Mouse (Mus musculus) naive thymus-derived CD4-positive, alpha-beta T cell, adult 2 months (primary cell): ENCODE data around the gene Gnat1.

ENCODE experiments used
- DNase-seq: peaks from one replicate; pipeline ENCODE4 v3.0.0-alpha.2; 2011; ENCODE audit warnings: low read depth

The Gnat1 gene

DNA sequence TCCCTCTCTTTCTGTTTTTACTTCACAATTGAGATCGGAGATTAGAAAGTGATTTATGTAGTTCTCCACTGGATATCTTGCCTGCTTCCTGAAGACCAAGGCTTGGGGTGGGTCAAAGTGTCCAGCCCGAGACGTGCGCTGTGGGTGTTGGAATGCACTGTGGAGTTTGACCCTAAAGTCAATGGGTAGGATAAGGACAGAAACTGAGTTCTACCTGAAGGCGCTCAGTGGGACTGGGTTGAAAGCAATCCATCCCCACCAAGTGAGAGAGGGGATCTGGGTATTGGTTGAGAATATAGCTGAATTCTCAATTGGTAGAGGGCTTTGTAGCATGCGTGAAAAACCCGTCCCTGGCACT is 34.4 kb downstream of the Gnat1 start:
- no peak for DNase-seq

DNA sequence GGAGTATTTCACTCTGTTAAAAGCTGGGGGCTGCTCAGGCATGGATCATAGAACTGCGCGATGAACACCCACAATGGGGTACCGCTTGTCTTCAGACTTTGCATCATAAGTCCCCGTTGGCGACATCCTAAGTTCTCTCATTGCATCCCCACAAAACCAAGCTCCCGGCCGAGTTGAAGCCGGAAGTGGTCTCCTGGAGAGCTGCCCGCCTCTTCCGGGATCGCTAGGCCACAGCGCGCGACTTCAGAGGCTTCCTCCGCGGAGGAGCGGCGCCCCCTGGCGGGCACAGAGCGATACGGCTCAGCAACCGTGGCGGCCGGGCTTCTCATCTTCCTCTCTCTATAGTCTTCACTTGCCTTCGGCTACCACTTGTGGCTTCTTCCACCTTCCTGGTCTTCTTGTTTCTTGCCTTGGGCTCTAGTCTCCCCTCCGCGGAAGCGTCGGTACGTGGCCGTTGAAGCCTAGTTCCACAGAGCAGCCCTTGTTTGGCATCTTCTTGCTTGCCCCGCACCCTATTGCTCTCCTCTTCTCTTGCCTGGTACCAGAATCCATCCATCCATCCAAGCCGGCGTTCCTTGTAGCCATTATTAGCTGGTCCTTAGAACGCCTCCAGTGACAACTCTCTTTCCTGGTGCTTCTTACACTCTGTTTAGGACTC is 34.9 kb downstream of the Gnat1 start:
- peak; percentile 94 for DNase-seq

- DNase-seq, result peak; percentile 13
Observed at GRCm38 (mm10) chr9:107643544-107644214, 35.8 kb downstream of the Gnat1 start.

- DNase-seq, result no peak
Observed at GRCm38 (mm10) chr9:107641666-107642065, 37.8 kb downstream of the Gnat1 start.

DNA sequence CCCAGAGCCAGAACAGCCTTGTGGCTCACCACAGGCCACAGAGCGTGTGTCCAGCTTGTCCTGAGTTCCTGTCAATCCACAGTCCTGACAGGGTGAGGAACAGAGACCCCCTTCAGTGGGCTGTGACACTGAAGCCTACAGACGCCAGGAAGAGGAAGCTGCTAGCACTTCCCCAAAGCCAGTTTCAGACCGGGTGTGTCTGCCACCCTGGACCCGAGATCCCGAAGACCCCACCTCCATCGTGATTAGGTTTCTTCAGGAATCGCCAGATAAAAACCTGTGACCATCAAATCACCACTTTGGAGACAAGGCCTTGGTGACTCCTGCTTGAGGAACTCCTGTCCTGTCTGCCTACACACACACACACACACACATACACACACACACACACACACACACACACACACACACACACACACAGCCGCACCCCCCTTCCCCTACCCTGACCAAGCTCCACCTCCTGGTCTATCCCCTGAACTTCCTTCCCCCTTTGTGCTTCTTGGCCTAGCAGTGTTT is 39.2 kb downstream of the Gnat1 start:
- peak; percentile 64 for DNase-seq

- no peak for DNase-seq
Observed at GRCm38 (mm10) chr9:107637070-107637469, 42.4 kb downstream of the Gnat1 start.

DNA sequence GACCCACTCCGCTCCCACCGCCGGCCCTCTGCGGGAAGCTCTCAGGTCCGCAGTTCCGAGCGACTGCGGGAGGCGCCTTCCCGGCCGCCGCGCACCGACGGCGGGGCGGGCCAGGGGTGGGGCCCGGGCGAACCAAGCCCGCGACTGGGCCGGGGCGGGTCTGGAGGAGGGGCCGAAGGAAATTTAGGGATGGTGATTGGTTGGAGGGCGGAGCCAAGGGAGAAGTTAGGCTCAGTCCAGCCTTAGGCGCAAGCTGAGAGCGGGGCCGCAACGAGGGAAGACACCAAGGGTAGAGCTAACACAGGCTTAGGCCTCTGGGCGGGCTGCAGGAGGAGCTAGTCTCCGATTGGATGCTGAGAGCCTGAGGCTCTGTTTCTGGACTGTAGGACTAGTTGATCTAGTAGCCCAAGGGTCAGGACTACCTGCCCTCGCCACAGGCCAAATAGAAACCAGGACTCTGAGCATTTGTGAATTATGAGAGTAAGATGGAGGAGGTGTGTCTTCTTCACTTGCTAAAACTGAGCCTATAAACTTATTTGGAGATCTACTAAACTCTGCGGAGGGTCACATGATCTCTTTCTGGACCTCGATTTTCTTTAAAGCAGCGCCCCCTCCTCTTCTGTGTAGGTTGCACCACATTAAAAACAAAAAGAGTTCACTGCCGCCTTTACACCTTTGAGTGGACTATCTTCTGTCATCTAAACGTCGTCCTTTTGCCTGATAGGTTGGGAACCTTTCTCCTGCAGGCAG is 44.1 kb downstream of the Gnat1 start, which contains the start of gene Gnai2:
Gene Gnai2, minus strand, starts transcription at position 89 of the 750 bp plus-strand sequence.
- peak; percentile 95 for DNase-seq

DNA sequence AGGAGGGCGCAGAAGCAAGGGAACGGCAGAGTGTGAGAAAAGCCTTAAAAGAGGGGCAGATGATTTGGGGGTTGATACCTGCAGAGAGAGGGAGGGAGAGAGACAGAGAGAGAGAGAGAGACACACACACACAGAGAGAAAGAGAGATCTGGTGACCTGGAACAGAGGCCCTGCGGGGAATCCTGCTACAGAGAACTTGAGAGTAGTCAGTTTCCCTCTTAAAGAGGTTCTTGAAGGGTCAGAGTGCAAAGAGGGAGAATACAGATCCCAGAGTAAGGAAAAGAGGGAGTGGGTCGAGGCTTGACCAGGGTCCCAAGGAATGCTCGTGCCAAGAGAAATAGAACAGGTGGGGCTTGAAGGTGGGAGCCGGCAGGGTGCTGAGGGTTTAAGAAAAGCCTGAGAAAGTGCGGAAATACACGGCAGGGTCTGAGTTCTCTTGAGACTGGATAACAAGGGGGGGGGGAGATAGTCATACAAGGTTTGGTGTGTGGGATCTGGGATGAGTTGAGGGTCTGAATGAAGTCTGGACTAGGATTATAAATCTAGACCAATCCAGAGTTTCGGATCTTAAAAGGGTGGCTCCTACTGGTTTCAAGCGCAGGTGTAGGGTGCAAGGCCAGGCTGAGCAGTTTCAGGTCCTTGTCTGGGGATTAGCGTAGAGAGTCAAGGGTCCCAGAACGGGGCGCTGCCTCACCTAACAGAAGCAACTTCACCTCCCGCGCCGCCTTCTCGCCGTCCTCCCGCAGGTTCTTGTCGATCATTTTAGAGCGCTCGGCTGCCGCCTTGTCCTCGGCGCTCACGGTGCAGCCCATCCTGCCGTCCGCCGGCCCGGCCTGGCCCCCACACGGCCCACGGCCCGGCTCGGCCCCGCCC is 44.9 kb downstream of the Gnat1 start:
- no peak for DNase-seq

DNA sequence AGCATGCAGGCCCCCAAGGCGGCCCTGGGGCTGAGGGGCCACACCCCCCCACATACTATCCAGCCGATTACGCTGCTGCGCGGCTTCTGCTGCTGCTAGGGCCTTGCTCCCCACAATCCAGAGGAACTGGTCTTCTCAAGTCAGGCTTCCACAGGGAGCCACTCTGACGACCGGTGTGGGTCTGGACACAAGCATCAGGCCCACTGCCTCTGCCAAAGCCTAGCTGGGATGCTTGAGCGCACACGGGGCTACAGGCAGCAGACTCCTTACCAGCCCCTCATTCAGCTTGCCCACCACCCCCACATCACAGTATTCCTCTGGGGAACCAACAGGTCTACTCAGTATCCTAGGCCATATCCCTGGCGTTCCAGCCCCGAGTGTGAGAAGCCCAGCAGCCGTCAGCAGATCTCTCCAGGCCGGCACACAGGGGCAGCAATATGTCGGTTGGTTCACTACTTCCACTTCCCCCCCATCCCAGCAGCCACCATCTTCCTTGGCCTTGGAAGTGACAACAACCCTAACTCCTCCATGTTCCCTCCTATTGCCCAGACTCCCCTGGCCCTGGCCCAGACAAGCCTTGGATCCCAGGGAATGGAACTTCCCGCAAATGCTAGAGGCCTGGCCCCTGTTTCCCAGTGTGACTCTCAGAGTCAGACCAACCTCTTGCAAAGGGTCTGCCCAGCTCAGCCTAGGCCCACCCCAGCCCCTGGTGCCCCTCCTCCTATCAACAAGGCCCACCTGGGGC is 45.7 kb downstream of the Gnat1 start:
- DNase-seq, result peak; percentile 33

- DNase-seq, result peak; percentile 90
Observed at GRCm38 (mm10) chr9:107633091-107633660, 46.3 kb downstream of the Gnat1 start.

DNA sequence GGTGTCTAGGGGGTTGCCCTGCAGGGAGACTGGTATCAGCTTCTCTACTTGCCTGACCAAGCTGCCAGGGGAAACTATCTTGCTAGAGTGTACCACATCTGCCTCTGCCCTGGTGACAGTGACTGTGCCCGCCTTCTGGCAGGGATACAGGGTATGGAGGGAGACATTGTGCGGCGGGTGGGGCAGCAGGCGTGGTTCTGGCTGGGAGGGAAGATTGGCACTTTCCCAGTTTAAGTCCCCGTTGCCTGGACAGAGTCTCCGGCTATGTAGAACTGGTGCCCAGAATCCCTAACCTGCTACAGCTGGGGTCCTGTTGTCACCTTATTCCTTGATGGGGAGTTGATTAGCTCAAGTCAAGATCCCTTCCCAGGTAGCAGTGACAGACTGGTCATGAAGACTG is 47.0 kb downstream of the Gnat1 start:
- peak; percentile 23 for DNase-seq

- DNase-seq, result no peak
Observed at GRCm38 (mm10) chr9:107631861-107632260, 47.7 kb downstream of the Gnat1 start.

GRCm38 (mm10) chr9:107631311-107631826 is 48.1 kb downstream of the Gnat1 start:
- DNase-seq, result peak; percentile 39

DNA sequence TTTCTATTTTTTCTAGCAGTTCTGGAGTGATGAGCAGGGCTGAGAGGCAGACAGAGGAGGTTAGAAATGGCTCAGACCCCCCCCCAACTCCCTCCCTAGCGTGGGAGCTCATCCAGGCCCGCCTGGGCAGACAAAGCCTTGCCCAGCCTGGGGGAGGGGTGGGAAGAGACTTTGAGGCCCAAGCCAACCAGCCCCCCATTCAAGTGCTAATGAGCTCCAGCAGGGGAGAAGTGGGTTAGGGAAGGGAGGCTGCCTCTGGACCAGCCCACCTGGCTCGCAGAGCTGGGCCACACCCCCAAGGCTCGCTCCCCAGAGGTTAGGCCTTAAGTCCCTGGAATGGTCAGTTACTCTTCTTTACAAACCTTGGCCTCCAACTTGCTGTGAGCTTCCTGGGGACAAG is 48.9 kb downstream of the Gnat1 start:
- no peak for DNase-seq

DNA sequence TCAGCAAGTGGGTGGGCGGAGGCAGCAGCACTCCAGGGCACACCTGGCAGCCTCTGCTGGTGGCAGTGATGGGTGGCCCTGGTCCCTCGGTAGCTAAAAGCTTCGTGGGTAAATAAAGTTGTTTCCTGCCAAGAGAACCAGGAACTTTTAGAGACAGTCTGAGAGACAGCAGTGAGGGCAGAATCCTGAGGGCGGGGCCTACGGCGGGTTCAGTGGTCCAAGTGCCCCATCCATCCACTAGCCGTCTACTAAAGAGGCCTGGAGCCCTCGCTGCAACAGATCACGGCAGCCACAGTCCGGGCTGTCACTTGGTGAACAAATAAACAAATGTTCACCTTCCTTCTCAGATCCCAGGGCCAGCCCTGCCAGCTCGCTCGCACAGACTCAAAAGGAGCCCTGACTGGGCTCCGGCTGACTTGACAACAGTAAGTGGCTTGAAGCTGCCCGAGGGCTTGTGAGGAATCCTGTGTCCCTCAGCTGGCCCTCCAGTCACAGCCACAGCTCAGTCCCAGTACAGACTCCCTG is 49.5 kb downstream of the Gnat1 start:
- peak; percentile 69 for DNase-seq

DNA sequence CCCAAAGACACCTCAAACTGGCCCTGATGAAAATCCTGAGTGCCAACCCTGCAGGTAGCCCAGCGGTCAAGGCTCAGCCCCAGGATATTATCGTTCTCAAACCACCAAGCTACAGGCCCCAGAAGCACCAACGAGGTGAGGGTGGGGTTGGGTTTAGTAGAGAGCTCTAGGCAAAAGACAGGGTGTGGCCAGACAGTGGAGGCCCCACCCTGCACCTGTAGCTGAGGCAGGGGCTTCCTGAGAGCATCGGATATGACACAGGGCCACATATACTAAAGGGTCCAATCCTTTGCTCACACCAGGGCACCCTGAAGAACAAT is 50.1 kb downstream of the Gnat1 start:
- no peak for DNase-seq

DNA sequence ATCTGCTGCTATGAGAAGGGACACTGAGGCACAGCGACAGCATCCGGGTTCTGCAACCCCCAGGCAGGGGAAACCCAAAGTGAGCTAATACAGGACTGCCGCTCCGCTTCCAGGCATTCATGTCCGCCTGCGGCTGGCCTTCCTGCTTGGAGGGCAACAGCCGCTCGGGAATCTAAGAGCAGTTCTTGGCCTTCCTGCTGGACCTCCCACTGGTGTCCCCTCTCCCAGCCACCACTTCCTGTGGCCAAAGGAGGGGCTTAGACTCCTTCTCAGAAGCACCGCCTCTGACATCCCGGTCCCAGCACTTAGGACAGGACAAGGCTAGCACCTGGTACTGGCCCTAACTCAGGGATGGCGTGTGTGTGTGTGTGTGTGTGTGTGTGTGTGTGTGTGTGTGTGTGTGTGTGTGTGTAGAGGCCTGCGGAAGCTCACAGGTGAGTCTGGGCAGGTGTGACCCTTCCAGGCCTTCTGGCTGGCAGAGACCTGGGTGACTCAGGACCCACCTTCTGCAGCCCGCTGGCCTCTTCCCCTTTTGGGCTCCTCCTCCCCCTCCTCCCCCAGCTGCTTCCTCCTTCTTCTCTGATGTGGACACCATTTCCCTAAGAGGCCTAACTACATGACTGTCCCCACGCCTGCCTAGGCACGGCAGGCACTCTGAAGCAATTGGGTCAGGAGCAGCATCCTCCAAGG is 50.6 kb downstream of the Gnat1 start:
- DNase-seq, result no peak

- no peak for DNase-seq
Observed at GRCm38 (mm10) chr9:107627387-107628255, 51.9 kb downstream of the Gnat1 start.

DNA sequence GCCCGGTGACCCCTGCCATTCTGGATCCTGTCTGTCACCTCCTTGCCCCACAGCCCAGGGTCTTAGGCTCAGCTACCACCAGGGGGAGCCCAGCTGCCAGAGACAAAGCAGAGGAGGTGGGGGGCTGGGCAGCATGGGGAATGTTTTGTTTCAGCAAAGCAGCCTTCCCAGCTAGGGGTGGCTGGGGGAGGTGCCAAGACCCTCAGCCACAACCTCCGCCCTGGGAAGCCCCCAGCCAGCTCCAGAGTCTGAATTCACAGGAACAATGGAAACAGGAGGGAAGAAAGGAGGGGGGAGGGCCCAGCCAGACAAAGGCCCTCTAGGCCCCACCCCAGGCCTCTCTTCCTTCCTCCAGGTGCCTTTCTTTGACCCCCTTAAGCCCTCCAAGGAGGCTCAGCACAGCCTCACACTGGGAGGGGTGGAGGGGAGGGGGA is 52.7 kb downstream of the Gnat1 start:
- DNase-seq, result peak; percentile 89
